Mouse (Mus musculus): ENCODE results near the gene Vnn1.

The Vnn1 gene

GRCm38 (mm10) chr10:23894601-23895349 is at the start of gene Vnn1:
Vnn1 (plus strand) TSS chr10:23894688.
- peak; percentile 6 for DNase-seq (ENCODE audit: low read depth, low spot score)

GRCm38 (mm10) chr10:23851228-23851912 is 43.1 kb upstream of the Vnn1 start, which contains the start of gene Vnn3:
Vnn3 (plus strand) TSS chr10:23851462.
- DNase-seq (ENCODE audit: low read depth, low spot score), result no peak

GRCm38 (mm10) chr10:23852096-23852495 is 42.4 kb upstream of the Vnn1 start:
- DNase-seq (ENCODE audit: low read depth, low spot score), result no peak

GRCm38 (mm10) chr10:23864362-23865312 is 29.9 kb upstream of the Vnn1 start:
- DNase-seq (ENCODE audit: low read depth, low spot score), result no peak

- peak; percentile 17 for DNase-seq (ENCODE audit: low read depth, low spot score)
Observed at GRCm38 (mm10) chr10:23880695-23881094, 13.8 kb upstream of the Vnn1 start.

GRCm38 (mm10) chr10:23884910-23885309 is 9.6 kb upstream of the Vnn1 start:
- no peak for DNase-seq (ENCODE audit: low read depth, low spot score)

GRCm38 (mm10) chr10:23886060-23886459 is 8.4 kb upstream of the Vnn1 start:
- DNase-seq (ENCODE audit: low read depth, low spot score), result no peak

- no peak for DNase-seq (ENCODE audit: low read depth, low spot score)
Observed at GRCm38 (mm10) chr10:23892987-23893386, 1.5 kb upstream of the Vnn1 start.

GRCm38 (mm10) chr10:23895376-23895775 is 888 bp downstream of the Vnn1 start:
- no peak for DNase-seq (ENCODE audit: low read depth, low spot score)

- DNase-seq (ENCODE audit: low read depth, low spot score), result no peak
Observed at GRCm38 (mm10) chr10:23901119-23901518, 6.6 kb downstream of the Vnn1 start.

GRCm38 (mm10) chr10:23905661-23906060 is 11.2 kb downstream of the Vnn1 start:
- no peak for DNase-seq (ENCODE audit: low read depth, low spot score)

GRCm38 (mm10) chr10:23920056-23920455 is 25.6 kb downstream of the Vnn1 start, which contains the start of gene Taar1:
Taar1 (plus strand) TSS chr10:23920356.
- DNase-seq (ENCODE audit: low read depth, low spot score), result no peak

- no peak for DNase-seq (ENCODE audit: low read depth, low spot score)
Observed at GRCm38 (mm10) chr10:23922468-23922867, 28.0 kb downstream of the Vnn1 start.

GRCm38 (mm10) chr10:23923941-23924340 is 29.5 kb downstream of the Vnn1 start:
- no peak for DNase-seq (ENCODE audit: low read depth, low spot score)

GRCm38 (mm10) chr10:23937613-23938012 is 43.1 kb downstream of the Vnn1 start:
- DNase-seq (ENCODE audit: low read depth, low spot score), result no peak

GRCm38 (mm10) chr10:23938312-23938711 is 43.8 kb downstream of the Vnn1 start, which contains the start of gene Taar2:
Taar2 (plus strand) TSS chr10:23938572.
- no peak for DNase-seq (ENCODE audit: low read depth, low spot score)

GRCm38 (mm10) chr10:23942465-23942864 is 48.0 kb downstream of the Vnn1 start:
- DNase-seq (ENCODE audit: low read depth, low spot score), result peak; percentile 10

GRCm38 (mm10) chr10:23948026-23948425 is 53.5 kb downstream of the Vnn1 start:
- DNase-seq (ENCODE audit: low read depth, low spot score), result no peak

GRCm38 (mm10) chr10:23949508-23950005 is 55.1 kb downstream of the Vnn1 start, which contains the start of gene Taar3:
Taar3 (plus strand) TSS chr10:23949558.
- no peak for DNase-seq (ENCODE audit: low read depth, low spot score)

GRCm38 (mm10) chr10:23951714-23952113 is 57.2 kb downstream of the Vnn1 start:
- no peak for DNase-seq (ENCODE audit: low read depth, low spot score)
